Mouse (Mus musculus) testis, postnatal 10 days (tissue): Measurements from ENCODE around the gene Ehf.

Experiments used
- DNase-seq: peaks from one replicate; pipeline ENCODE4 v3.0.0; 2021; ENCODE audit warnings: low spot score

Gene Ehf

GRCm38 (mm10) chr2:103294526-103294925, 8.6 kb downstream of the Ehf start:
- no peak for DNase-seq

- DNase-seq = no peak
Observed at GRCm38 (mm10) chr2:103293751-103294150, 9.3 kb downstream of the Ehf start.

- no peak for DNase-seq
Observed at GRCm38 (mm10) chr2:103293214-103293613, 9.9 kb downstream of the Ehf start.

GRCm38 (mm10) chr2:103290705-103291269, 12.3 kb downstream of the Ehf start:
- DNase-seq = no peak

GRCm38 (mm10) chr2:103290167-103290566, 12.9 kb downstream of the Ehf start:
- no peak for DNase-seq

GRCm38 (mm10) chr2:103289407-103289950, 13.6 kb downstream of the Ehf start:
- no peak for DNase-seq

- no peak for DNase-seq
Observed at GRCm38 (mm10) chr2:103287716-103288115, 15.4 kb downstream of the Ehf start.

GRCm38 (mm10) chr2:103285561-103285960, 17.5 kb downstream of the Ehf start:
- DNase-seq = no peak

- DNase-seq = peak; percentile 47
Observed at GRCm38 (mm10) chr2:103283730-103284129, 19.3 kb downstream of the Ehf start.

- DNase-seq = no peak
Observed at GRCm38 (mm10) chr2:103282184-103282750, 20.8 kb downstream of the Ehf start.

- DNase-seq = no peak
Observed at GRCm38 (mm10) chr2:103279927-103280326, 23.2 kb downstream of the Ehf start.

GRCm38 (mm10) chr2:103278476-103278875, 24.6 kb downstream of the Ehf start:
- no peak for DNase-seq

- no peak for DNase-seq
Observed at GRCm38 (mm10) chr2:103277794-103278193, 25.3 kb downstream of the Ehf start.

- DNase-seq = no peak
Observed at GRCm38 (mm10) chr2:103275316-103275960, 27.6 kb downstream of the Ehf start.

- no peak for DNase-seq
Observed at GRCm38 (mm10) chr2:103274803-103275202, 28.3 kb downstream of the Ehf start.

GRCm38 (mm10) chr2:103274270-103274669, 28.8 kb downstream of the Ehf start:
- DNase-seq = no peak

GRCm38 (mm10) chr2:103271481-103271880, 31.6 kb downstream of the Ehf start:
- DNase-seq = no peak

GRCm38 (mm10) chr2:103270556-103271160, 32.4 kb downstream of the Ehf start:
- no peak for DNase-seq

- peak; percentile 39 for DNase-seq
Observed at GRCm38 (mm10) chr2:103239086-103239485, 64.0 kb downstream of the Ehf start.

GRCm38 (mm10) chr2:103226781-103227180, 76.3 kb downstream of the Ehf start:
- DNase-seq = no peak

GRCm38 (mm10) chr2:103220871-103221270, 82.2 kb downstream of the Ehf start:
- no peak for DNase-seq

- DNase-seq = no peak
Observed at GRCm38 (mm10) chr2:103218323-103218722, 84.8 kb downstream of the Ehf start.

GRCm38 (mm10) chr2:103215801-103216200, 87.3 kb downstream of the Ehf start:
- DNase-seq = no peak
